Mouse (Mus musculus): ENCODE results near the gene Hoxa6.
A peak's percentile ranks its signal among the peaks of the same experiment; 100 is the strongest.

The Hoxa6 gene

GRCm38 (mm10) chr6:52208072-52208867, at the start of gene Hoxa6:
TSS of gene Hoxa6 (minus strand) at chr6:52208722.
- DNase-seq = no peak

GRCm38 (mm10) chr6:52256956-52257355, 48.4 kb upstream of the Hoxa6 start:
- DNase-seq = peak; percentile 33

GRCm38 (mm10) chr6:52253511-52254500, 45.3 kb upstream of the Hoxa6 start:
- no peak for DNase-seq

GRCm38 (mm10) chr6:52252775-52253376, 44.4 kb upstream of the Hoxa6 start:
- DNase-seq = no peak

- no peak for DNase-seq
Observed at GRCm38 (mm10) chr6:52252016-52252774, 43.7 kb upstream of the Hoxa6 start.

- no peak for DNase-seq
Observed at GRCm38 (mm10) chr6:52251177-52251879, 42.8 kb upstream of the Hoxa6 start.

GRCm38 (mm10) chr6:52249826-52250225, 41.3 kb upstream of the Hoxa6 start:
- no peak for DNase-seq

- no peak for DNase-seq
Observed at GRCm38 (mm10) chr6:52249415-52249738, 40.9 kb upstream of the Hoxa6 start.

GRCm38 (mm10) chr6:52248638-52249414, 40.3 kb upstream of the Hoxa6 start:
- DNase-seq = no peak

GRCm38 (mm10) chr6:52247766-52248637, 39.5 kb upstream of the Hoxa6 start:
- DNase-seq = no peak

GRCm38 (mm10) chr6:52246916-52247315, 38.4 kb upstream of the Hoxa6 start:
- no peak for DNase-seq

- no peak for DNase-seq
Observed at GRCm38 (mm10) chr6:52246403-52246803, 37.9 kb upstream of the Hoxa6 start.

GRCm38 (mm10) chr6:52245757-52246142, 37.2 kb upstream of the Hoxa6 start, which contains the start of gene Hoxa11:
TSS of gene Hoxa11 (minus strand) at chr6:52245810.
- no peak for DNase-seq

GRCm38 (mm10) chr6:52245040-52245756, 36.7 kb upstream of the Hoxa6 start:
- no peak for DNase-seq

GRCm38 (mm10) chr6:52244471-52245039, 36.0 kb upstream of the Hoxa6 start:
- DNase-seq = no peak

- DNase-seq = no peak
Observed at GRCm38 (mm10) chr6:52243681-52244121, 35.2 kb upstream of the Hoxa6 start.

- no peak for DNase-seq
Observed at GRCm38 (mm10) chr6:52242801-52243332, 34.3 kb upstream of the Hoxa6 start.

GRCm38 (mm10) chr6:52241001-52241621, 32.6 kb upstream of the Hoxa6 start:
- DNase-seq = no peak

Data from cerebellum, adult 11 months (tissue).